Mouse (Mus musculus): ENCODE data around the gene Bahcc1.

DNA sequence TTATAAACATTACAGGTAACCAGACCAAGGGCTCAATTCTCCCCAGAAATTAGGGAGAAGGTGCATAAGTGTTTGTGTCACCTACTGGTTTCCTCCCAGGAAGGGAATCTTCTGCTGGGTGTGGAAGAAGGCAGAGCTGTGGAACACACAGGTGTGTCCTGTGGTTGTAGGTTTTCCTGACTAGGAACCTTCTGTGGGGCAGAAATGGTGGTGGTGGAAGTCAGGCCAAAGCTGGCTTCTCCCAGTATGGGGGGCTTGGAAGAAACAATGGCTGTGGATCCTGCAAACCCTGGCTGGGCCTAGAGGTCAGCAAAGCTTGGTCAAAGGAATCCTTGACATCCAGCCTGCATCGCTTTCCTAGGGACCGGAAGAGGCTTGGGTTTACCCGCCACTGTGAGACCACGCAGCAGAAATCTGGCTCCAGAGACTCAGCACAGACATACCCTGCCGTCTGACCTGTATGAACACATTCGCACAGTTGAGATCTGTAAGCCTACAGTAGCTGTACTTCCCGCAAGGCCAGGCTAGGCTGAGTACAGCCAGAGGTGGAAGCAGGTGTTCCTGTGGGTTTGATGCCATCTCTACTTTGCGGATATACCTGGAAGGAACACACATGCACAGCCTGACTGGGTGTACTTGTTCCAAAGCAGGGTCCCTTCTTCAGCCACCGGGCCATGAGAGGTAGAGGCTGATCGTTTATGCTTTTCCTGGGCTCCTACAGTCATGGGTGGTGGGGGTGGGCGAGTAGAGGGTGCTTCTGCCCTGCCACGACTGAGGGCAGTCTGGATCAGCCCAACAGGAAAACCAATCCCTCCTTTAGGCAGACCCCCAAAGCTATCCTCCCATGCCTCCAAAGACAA lies 6.1 kb upstream of the Bahcc1 start:
- no peak for TF ChIP-seq POLR2A (IDR thresholded peaks at IDR 0.05; ENCODE audit: insufficient read depth, low read depth, low read length)
- TF ChIP-seq CTCF (IDR thresholded peaks at IDR 0.05; ENCODE audit: insufficient read depth, low read depth, low read length), result no peak
